Mouse (Mus musculus): Measurements from ENCODE around the gene Fbxo21. TPM values are rescaled to one million over a fixed set of nuclear protein-coding genes. Genes with fewer than 3 reads are reported as not detected.

Gene Fbxo21
- total RNA-seq (2022), result 10 to 100 TPM; 11.5 to 13.2 (median 12.5) TPM

- peak; percentile 96 to 99 for DNase-seq (ENCODE audit: low spot score in 2 of 2)
These were observed at the start of gene Fbxo21 for GRCm38 (mm10) chr5:117976657-117977500. TSS of gene Fbxo21 (plus strand) at chr5:117976730.

GRCm38 (mm10) chr5:117928553-117928952 is 48.0 kb upstream of the Fbxo21 start:
- no peak for DNase-seq (ENCODE audit: low spot score in 2 of 2)

- no peak for DNase-seq (ENCODE audit: low spot score in 2 of 2)
These were observed 44.3 kb upstream of the Fbxo21 start for GRCm38 (mm10) chr5:117932222-117932621.

- peak; percentile 64 to 77 for DNase-seq (ENCODE audit: low spot score in 2 of 2)
These were observed 43.7 kb upstream of the Fbxo21 start for GRCm38 (mm10) chr5:117932862-117933261.

- no peak for DNase-seq (ENCODE audit: low spot score in 2 of 2)
These were observed 40.2 kb upstream of the Fbxo21 start for GRCm38 (mm10) chr5:117936346-117936745.

GRCm38 (mm10) chr5:117937186-117937585 is 39.3 kb upstream of the Fbxo21 start:
- DNase-seq (ENCODE audit: low spot score in 2 of 2), result no peak

GRCm38 (mm10) chr5:117938182-117938581 is 38.3 kb upstream of the Fbxo21 start:
- DNase-seq (ENCODE audit: low spot score in 2 of 2), result peak in 1 of 2 experiments; percentile 15

GRCm38 (mm10) chr5:117939402-117939801 is 37.1 kb upstream of the Fbxo21 start:
- no peak for DNase-seq (ENCODE audit: low spot score in 2 of 2)

GRCm38 (mm10) chr5:117941552-117941951 is 35.0 kb upstream of the Fbxo21 start:
- DNase-seq (ENCODE audit: low spot score in 2 of 2), result no peak

- DNase-seq (ENCODE audit: low spot score in 2 of 2), result peak in 1 of 2 experiments; percentile 24
These were observed 29.9 kb upstream of the Fbxo21 start for GRCm38 (mm10) chr5:117946605-117947004.

- no peak for DNase-seq (ENCODE audit: low spot score in 2 of 2)
These were observed 27.1 kb upstream of the Fbxo21 start for GRCm38 (mm10) chr5:117949393-117949792.

GRCm38 (mm10) chr5:117953893-117954292 is 22.6 kb upstream of the Fbxo21 start:
- no peak for DNase-seq (ENCODE audit: low spot score in 2 of 2)

- DNase-seq (ENCODE audit: low spot score in 2 of 2), result no peak
These were observed 22.1 kb upstream of the Fbxo21 start for GRCm38 (mm10) chr5:117954429-117954828.

GRCm38 (mm10) chr5:117955675-117956420 is 20.7 kb upstream of the Fbxo21 start:
- no peak for DNase-seq (ENCODE audit: low spot score in 2 of 2)

GRCm38 (mm10) chr5:117964750-117965149 is 11.8 kb upstream of the Fbxo21 start:
- DNase-seq (ENCODE audit: low spot score in 2 of 2), result no peak

- DNase-seq (ENCODE audit: low spot score in 2 of 2), result no peak
These were observed 9.6 kb upstream of the Fbxo21 start for GRCm38 (mm10) chr5:117966956-117967355.

- DNase-seq (ENCODE audit: low spot score in 2 of 2), result no peak
These were observed 8.9 kb upstream of the Fbxo21 start for GRCm38 (mm10) chr5:117967659-117968069.

- no peak for DNase-seq (ENCODE audit: low spot score in 2 of 2)
These were observed 6.7 kb upstream of the Fbxo21 start for GRCm38 (mm10) chr5:117969681-117970427.

GRCm38 (mm10) chr5:117976263-117976656 is 270 bp upstream of the Fbxo21 start:
- DNase-seq (ENCODE audit: low spot score in 2 of 2), result no peak

GRCm38 (mm10) chr5:117977501-117978158 is 1.1 kb downstream of the Fbxo21 start:
- no peak for DNase-seq (ENCODE audit: low spot score in 2 of 2)

- no peak for DNase-seq (ENCODE audit: low spot score in 2 of 2)
These were observed 1.7 kb downstream of the Fbxo21 start for GRCm38 (mm10) chr5:117978159-117978697.
